Mouse (Mus musculus): ENCODE measurements around the gene Tmem115.
"Not testable (repeated sequence)": the region's sequence is repeated elsewhere in the genome, so short reads cannot be mapped to it uniquely, and the experiment has no call there.

Gene Tmem115

GRCm38 (mm10) chr9:107570845-107571244 is 37.1 kb downstream of the Tmem115 start:
- no peak for DNase-seq (ENCODE audit: low spot score in 2 of 2)

GRCm38 (mm10) chr9:107571534-107572326 is 38.0 kb downstream of the Tmem115 start:
- DNase-seq (ENCODE audit: low spot score in 2 of 2), result peak in 1 of 2 experiments; percentile 69

DNA sequence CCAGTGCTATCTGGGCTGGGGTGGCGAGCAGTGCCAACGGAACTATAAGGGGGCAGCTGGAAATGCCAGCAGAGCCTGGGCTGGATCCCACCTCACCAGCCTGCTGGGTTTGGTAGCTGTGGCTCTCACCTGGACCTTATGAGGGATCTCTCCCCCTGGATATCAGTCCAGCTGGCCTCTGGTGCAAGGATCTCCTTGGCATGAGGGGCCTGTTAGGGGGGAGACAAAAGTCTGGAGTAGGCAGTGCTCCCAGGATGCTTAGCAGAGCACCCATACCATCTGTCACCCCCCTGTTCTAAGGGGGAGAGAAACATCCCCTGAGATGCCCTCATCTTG is 38.5 kb downstream of the Tmem115 start:
- DNase-seq (ENCODE audit: low spot score in 2 of 2), result no peak

GRCm38 (mm10) chr9:107573774-107574173 is 40.0 kb downstream of the Tmem115 start:
- DNase-seq (ENCODE audit: low spot score in 2 of 2), result not testable (repeated sequence)

DNA sequence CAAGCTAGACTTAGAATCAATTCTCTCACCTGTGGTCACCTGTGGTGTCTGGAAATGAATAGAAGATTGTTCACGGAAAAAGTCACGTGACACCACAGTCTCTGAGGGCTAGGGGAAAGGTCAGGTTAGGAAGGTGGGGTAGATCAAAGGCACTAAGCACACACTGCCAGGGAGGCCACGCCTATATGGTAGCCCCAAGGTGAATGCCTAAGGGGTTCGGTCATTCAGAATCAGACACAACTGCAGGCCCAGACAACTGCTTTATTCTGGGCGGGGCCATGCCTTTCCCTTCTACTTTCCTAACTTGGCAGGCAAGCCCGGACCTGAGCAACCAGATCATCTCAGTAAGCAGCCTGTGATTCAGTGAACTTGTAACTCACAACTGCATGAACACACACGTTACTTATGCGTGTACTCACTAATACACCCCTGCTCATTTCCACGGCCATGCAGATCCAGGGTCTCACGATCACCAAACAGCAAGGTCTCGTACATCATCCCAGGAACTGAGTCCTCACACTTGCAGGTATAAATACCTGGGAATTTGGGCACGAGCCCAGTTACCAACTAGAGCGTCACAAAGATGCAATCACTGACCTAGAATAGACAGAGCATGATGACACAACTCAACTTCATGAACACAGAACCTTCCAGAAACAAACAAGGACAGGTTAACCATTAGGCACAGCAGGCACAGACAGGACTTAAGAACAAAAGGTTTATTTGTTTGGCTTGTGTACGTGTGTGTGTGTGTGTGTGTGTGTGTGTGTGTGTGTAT is 42.0 kb downstream of the Tmem115 start:
- DNase-seq (ENCODE audit: low spot score in 2 of 2), result no peak

GRCm38 (mm10) chr9:107576357-107577107 is 42.8 kb downstream of the Tmem115 start, which contains the start of gene Hyal1:
Gene Hyal1, plus strand, starts transcription at chr9:107576927.
- peak; percentile 81 to 84 for DNase-seq (ENCODE audit: low spot score in 2 of 2)

- DNase-seq (ENCODE audit: low spot score in 2 of 2), result no peak
Observed at GRCm38 (mm10) chr9:107577871-107578270, 44.1 kb downstream of the Tmem115 start.

GRCm38 (mm10) chr9:107578587-107578986 is 44.8 kb downstream of the Tmem115 start, which contains the start of gene Naa80:
Gene Naa80, plus strand, starts transcription at chr9:107578887.
- DNase-seq (ENCODE audit: low spot score in 2 of 2), result no peak

DNA sequence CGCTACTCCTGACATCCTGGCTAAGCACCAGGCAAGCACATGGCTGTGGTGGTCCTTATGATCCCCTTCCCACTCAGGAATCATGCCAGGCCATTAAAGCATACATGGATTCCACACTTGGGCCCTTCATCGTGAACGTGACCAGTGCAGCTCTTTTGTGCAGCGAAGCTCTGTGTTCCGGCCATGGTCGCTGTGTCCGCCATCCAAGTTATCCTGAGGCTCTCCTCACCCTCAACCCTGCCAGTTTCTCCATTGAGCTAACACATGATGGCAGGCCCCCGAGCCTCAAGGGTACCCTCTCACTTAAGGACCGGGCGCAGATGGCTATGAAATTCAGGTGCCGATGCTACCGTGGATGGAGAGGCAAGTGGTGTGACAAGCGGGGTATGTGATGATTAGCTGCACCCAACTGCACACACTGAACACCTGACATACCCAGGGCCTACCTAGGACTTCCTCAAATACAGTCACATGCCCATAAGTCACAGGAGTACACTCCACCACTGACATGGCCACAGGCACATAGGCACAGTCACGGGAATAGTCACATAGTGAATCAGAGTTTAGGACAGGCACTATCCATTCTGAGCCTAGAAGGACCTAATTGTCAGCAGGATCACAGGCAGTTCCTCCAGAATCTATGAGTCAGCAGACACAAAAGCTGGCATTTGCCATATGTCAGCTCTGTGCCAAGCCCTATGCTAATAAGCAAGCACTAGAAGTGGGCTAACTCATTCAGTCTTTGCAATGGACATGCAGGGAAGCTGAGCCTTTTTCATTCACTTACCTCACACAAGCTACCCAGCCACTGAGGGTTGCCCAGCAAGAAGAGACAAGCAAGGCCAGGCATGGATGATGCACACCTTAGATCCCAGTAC is 45.5 kb downstream of the Tmem115 start:
- no peak for DNase-seq (ENCODE audit: low spot score in 2 of 2)

- peak; percentile 93 for DNase-seq (ENCODE audit: low spot score in 2 of 2)
Observed at GRCm38 (mm10) chr9:107580501-107581317, 47.0 kb downstream of the Tmem115 start, which contains the start of gene Hyal3. Gene Hyal3, plus strand, starts transcription at chr9:107580818.

- no peak for DNase-seq (ENCODE audit: low spot score in 2 of 2)
Observed at GRCm38 (mm10) chr9:107581584-107581983, 47.8 kb downstream of the Tmem115 start.

DNA sequence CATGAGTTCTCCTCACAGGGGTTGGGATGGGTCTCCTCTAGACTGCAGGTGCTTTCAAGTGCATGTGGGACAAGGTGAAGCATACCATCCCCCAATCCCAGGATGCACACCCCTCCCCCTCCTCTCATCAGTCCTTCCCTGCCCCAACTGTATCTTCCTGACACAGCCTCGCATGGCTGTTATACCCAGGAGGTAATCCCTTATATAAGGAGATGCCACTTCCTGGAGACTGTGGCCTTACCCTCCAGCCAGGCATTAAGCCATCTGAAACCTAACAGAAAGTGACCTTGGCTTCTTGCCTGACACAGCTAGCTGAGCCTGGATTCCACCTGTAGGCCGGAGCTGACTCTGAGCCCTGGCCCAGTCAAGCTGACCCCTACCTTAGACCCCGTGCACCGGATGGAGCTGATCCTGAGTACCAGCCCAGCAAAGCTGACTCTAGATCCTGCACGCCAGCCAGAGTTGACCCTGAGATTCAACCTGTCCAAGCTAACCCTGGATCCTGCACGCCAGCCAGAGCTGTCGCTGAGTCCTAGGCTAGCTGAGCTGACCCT is 48.8 kb downstream of the Tmem115 start:
- no peak for DNase-seq (ENCODE audit: low spot score in 2 of 2)

DNA sequence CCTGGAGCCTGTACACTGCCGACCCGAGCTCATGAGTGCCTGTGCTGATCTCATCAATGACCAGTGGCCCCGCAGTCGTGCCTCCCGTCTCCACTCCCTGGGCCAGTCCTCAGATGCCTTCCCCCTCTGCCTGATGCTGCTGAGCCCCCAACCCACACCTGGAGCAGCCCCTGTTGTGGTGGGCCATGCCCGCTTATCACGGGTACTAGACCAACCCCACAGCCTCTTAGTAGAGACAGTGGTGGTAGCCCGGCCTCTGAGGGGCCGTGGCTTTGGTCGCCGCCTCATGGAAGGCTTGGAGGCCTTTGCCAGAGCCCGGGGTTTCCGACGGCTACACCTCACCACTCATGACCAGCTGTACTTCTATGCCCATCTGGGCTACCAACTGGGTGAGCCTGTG is 49.4 kb downstream of the Tmem115 start:
- no peak for DNase-seq (ENCODE audit: low spot score in 2 of 2)

GRCm38 (mm10) chr9:107586504-107586903 is 52.8 kb downstream of the Tmem115 start:
- DNase-seq (ENCODE audit: low spot score in 2 of 2), result no peak

- DNase-seq (ENCODE audit: low spot score in 2 of 2), result peak; percentile 98 to 99
Observed at GRCm38 (mm10) chr9:107586974-107587832, 53.5 kb downstream of the Tmem115 start, which contains the start of gene Ifrd2. Gene Ifrd2, plus strand, starts transcription at chr9:107587642.

DNA sequence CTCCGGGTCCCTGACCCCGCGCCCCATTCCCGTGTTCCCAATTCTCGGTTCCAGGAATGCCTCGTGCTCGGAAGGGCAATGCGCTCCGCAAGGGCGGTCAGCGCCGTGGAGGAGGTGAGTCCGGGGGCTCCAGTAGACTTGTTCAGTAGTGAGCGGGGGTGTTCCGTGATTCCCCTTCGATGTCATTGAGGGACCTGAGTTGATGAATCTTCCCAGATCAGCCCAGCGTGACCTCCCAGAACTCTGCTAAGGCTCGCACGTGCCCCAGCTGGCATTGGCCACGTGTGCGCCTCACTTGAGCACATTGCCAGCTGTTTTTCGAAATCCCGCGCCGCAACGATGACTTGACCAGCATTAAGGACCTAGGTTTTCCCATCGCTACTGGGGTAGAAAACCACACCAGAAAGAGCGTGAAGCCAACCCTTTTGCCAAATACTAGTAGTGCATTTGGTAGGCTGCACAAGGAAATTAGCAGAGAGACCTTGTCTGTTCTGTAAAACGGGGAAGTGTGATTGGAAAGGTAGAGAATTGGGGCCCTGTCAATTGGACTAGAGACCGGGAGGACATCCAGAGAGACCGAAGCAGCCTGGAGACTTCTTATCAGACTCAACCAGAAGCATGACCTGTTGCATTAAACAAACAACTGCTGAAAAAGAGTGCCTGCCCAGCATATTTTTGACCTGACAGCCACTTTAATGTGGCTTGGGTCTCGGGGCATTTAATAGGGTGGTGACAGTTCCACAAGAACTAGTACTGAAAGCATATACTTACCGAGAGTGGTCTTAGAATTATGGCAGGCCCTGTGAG is 54.3 kb downstream of the Tmem115 start:
- DNase-seq (ENCODE audit: low spot score in 2 of 2), result peak; percentile 55 to 64
